Mouse (Mus musculus): ENCODE data around the gene Hcst. TPM values are rescaled to one million over a fixed set of nuclear protein-coding genes. Genes with fewer than 3 reads are reported as not detected.

Hcst gene
- polyA plus RNA-seq, 1 experiment from 2014 or later: 4.6 TPM

Other genes with a start within 250 kb of the Hcst start
- 506 and 580 TPM in 2 replicates for gene Cox7a1, start 235.7 kb downstream of the Hcst start, polyA plus RNA-seq (2015; fragmentation: Nextera tagmentation; extraction: Ambion mirVana)
- 85.4 and 87.7 TPM in 2 replicates for gene Capns1, start 221.0 kb downstream of the Hcst start, polyA plus RNA-seq (2015; fragmentation: Nextera tagmentation; extraction: Ambion mirVana)
- gene Polr2i, start 187.9 kb downstream of the Hcst start, polyA plus RNA-seq (2015; fragmentation: Nextera tagmentation; extraction: Ambion mirVana): 112 TPM in 2 replicates
- gene Tbcb, start 187.6 kb downstream of the Hcst start, polyA plus RNA-seq (2015; fragmentation: Nextera tagmentation; extraction: Ambion mirVana): 134 and 154 TPM in 2 replicates
- gene Ovol3, start 184.1 kb downstream of the Hcst start, polyA plus RNA-seq (2015; fragmentation: Nextera tagmentation; extraction: Ambion mirVana): 0.20 TPM in 1 of 2 replicates, not detected in the other
- 0.29 and 0.47 TPM in 2 replicates for gene Thap8, start 139.8 kb downstream of the Hcst start, polyA plus RNA-seq (2015; fragmentation: Nextera tagmentation; extraction: Ambion mirVana)
- gene Wdr62, start 139.4 kb downstream of the Hcst start, polyA plus RNA-seq (2015; fragmentation: Nextera tagmentation; extraction: Ambion mirVana): 6.9 and 8.1 TPM in 2 replicates
- 7.0 and 8.0 TPM in 2 replicates for gene Clip3, start 128.1 kb downstream of the Hcst start, polyA plus RNA-seq (2015; fragmentation: Nextera tagmentation; extraction: Ambion mirVana)
- gene Alkbh6, start 111.1 kb downstream of the Hcst start, polyA plus RNA-seq (2015; fragmentation: Nextera tagmentation; extraction: Ambion mirVana): 62.0 and 67.1 TPM in 2 replicates
- 9.2 and 10.0 TPM in 2 replicates for gene Syne4, start 105.0 kb downstream of the Hcst start, polyA plus RNA-seq (2015; fragmentation: Nextera tagmentation; extraction: Ambion mirVana)
- 3.6 and 7.3 TPM in 2 replicates for gene E130208F15Rik, start 98.1 kb downstream of the Hcst start, polyA plus RNA-seq (2015; fragmentation: Nextera tagmentation; extraction: Ambion mirVana)
- gene Sdhaf1, start 96.0 kb downstream of the Hcst start, polyA plus RNA-seq (2015; fragmentation: Nextera tagmentation; extraction: Ambion mirVana): 12.0 and 17.0 TPM in 2 replicates
- gene Lrfn3, start 57.1 kb downstream of the Hcst start, polyA plus RNA-seq (2015; fragmentation: Nextera tagmentation; extraction: Ambion mirVana): 1.2 and 1.4 TPM in 2 replicates
- gene Tyrobp, start 6.1 kb downstream of the Hcst start, polyA plus RNA-seq (2015; fragmentation: Nextera tagmentation; extraction: Ambion mirVana): 32.2 and 34.7 TPM in 2 replicates
- gene Nfkbid, start 1.9 kb upstream of the Hcst start, polyA plus RNA-seq (2015; fragmentation: Nextera tagmentation; extraction: Ambion mirVana): 1.7 and 1.8 TPM in 2 replicates
- 11.1 and 13.5 TPM in 2 replicates for gene Aplp1, start 25.7 kb upstream of the Hcst start, polyA plus RNA-seq (2015; fragmentation: Nextera tagmentation; extraction: Ambion mirVana)
- gene Kirrel2, start 37.8 kb upstream of the Hcst start, polyA plus RNA-seq (2015; fragmentation: Nextera tagmentation; extraction: Ambion mirVana): 0.15 and 0.20 TPM in 2 replicates
- gene Nphs1, start 38.5 kb upstream of the Hcst start, polyA plus RNA-seq (2015; fragmentation: Nextera tagmentation; extraction: Ambion mirVana): 0.19 TPM in 1 of 2 replicates, not detected in the other
- gene Prodh2, start 73.8 kb upstream of the Hcst start, polyA plus RNA-seq (2015; fragmentation: Nextera tagmentation; extraction: Ambion mirVana): 0.09 TPM in 1 of 2 replicates, not detected in the other
- gene Arhgap33, start 115.2 kb upstream of the Hcst start, polyA plus RNA-seq (2015; fragmentation: Nextera tagmentation; extraction: Ambion mirVana): 7.3 and 8.2 TPM in 2 replicates
- 204 and 205 TPM in 2 replicates for gene Hspb6, start 132.3 kb upstream of the Hcst start, polyA plus RNA-seq (2015; fragmentation: Nextera tagmentation; extraction: Ambion mirVana)
- 6.6 and 8.4 TPM in 2 replicates for gene Proser3, start 132.4 kb upstream of the Hcst start, polyA plus RNA-seq (2015; fragmentation: Nextera tagmentation; extraction: Ambion mirVana)
- 33.6 and 40.1 TPM in 2 replicates for gene Lin37, start 140.0 kb upstream of the Hcst start, polyA plus RNA-seq (2015; fragmentation: Nextera tagmentation; extraction: Ambion mirVana)
- gene U2af1l4, start 143.4 kb upstream of the Hcst start, polyA plus RNA-seq (2015; fragmentation: Nextera tagmentation; extraction: Ambion mirVana): 102 and 104 TPM in 2 replicates
- gene Gm49396, start 143.5 kb upstream of the Hcst start, polyA plus RNA-seq (2015; fragmentation: Nextera tagmentation; extraction: Ambion mirVana): 11.4 and 12.0 TPM in 2 replicates
- gene Psenen, start 143.8 kb upstream of the Hcst start, polyA plus RNA-seq (2015; fragmentation: Nextera tagmentation; extraction: Ambion mirVana): 111 and 123 TPM in 2 replicates
- 3.9 and 5.3 TPM in 2 replicates for gene Igflr1, start 145.6 kb upstream of the Hcst start, polyA plus RNA-seq (2015; fragmentation: Nextera tagmentation; extraction: Ambion mirVana)
- 4.2 TPM in 2 replicates for gene Kmt2b, start 168.9 kb upstream of the Hcst start, polyA plus RNA-seq (2015; fragmentation: Nextera tagmentation; extraction: Ambion mirVana)
- 0.24 and 0.51 TPM in 2 replicates for gene Zbtb32, start 179.1 kb upstream of the Hcst start, polyA plus RNA-seq (2015; fragmentation: Nextera tagmentation; extraction: Ambion mirVana)
- gene Upk1a, start 193.0 kb upstream of the Hcst start, polyA plus RNA-seq (2015; fragmentation: Nextera tagmentation; extraction: Ambion mirVana): 0.47 and 0.49 TPM in 2 replicates
- gene Cox6b1, start 206.3 kb upstream of the Hcst start, polyA plus RNA-seq (2015; fragmentation: Nextera tagmentation; extraction: Ambion mirVana): 1,996 and 2,229 TPM in 2 replicates
- not detected in 2 replicates for gene Etv2, start 216.0 kb upstream of the Hcst start, polyA plus RNA-seq (2015; fragmentation: Nextera tagmentation; extraction: Ambion mirVana)
- 84.5 and 85.8 TPM in 2 replicates for gene Rbm42, start 230.5 kb upstream of the Hcst start, polyA plus RNA-seq (2015; fragmentation: Nextera tagmentation; extraction: Ambion mirVana)
- gene Haus5, start 245.1 kb upstream of the Hcst start, polyA plus RNA-seq (2015; fragmentation: Nextera tagmentation; extraction: Ambion mirVana): 32.2 and 32.6 TPM in 2 replicates